Comparison of ENCODE assay signal across 8 mouse cellular contexts in the genomic region with DNA sequence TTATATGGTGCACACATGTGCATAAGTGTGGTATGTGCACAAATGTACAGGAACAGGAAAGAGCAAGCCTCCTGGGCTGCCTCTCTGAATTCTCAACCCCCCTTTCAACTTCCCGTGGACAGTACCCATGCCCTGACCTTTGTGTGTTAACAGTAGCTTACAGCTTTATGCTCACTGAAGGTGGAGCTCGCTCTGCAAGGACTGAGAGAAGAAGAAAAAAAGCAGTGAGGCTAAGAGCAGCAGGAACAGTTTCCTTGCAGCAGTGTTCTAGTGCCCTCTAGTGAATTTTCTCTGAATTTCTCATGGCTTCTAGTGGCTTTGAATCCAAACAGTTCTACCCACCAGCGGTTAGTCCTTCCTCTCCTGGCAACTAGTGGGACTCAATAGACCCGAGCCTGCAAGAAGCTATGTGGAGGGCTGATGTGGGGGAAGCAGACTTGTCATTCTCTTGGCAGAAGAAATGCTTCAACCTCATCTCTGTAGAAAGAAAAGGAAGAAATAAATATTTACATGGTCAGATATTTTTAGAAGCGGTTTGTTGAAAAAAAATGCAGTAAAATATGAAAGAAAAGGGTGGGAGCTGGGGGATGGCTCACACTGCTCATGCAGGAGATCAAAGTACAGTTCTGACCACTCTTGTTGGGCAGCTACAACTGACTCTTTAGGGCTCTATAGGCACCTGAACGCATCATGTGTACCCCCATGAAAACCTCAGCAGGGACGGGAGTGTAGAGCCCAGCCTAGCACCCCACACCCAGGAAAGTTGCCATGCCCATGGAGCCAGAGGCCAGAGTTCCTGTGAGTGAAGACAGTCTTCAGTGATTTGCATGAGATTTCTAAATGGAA. TPM values are rescaled to one million over a fixed set of nuclear protein-coding genes. Genes with fewer than 3 reads are reported as not detected.
DNase-seq lines count a peak whose midpoint lies in the region; ATAC-seq and TF ChIP-seq lines count a peak whose summit lies in the region.

No protein-coding gene starts in this region.

- DNase-seq in liver, adult 2 months (ENCODE audit: extremely low read depth, low read depth, low spot score), result peak; percentile 38
- peak; percentile 25 for DNase-seq in Patski (ENCODE audit: low read depth, low spot score)
- peak; percentile 89 for DNase-seq in embryonic facial prominence, embryonic 14.5 days (ENCODE audit: low spot score)
- DNase-seq in lung, postnatal 4 days, result peak; percentile 56 to 66
- DNase-seq in spleen, postnatal 36 days (ENCODE audit: low spot score in 2 of 2), result no peak

- H3K36me3 ChIP-seq in liver, adult 2 months (ENCODE audit: control insufficient read depth, insufficient read depth, low read length), result no peaks in the 10 kb centered on the region
- H3K36me3 ChIP-seq in liver, embryonic 12.5 days, result no peaks in the 10 kb centered on the region
- no peaks in the 10 kb centered on the region for H3K36me3 ChIP-seq in embryonic facial prominence, embryonic 14.5 days (ENCODE audit: control insufficient read depth, insufficient read depth, low read length)
- no peaks in the 10 kb centered on the region for H3K36me3 ChIP-seq in intestine, postnatal 0 days (ENCODE audit: control insufficient read depth, insufficient read depth)
- H3K36me3 ChIP-seq in stomach, embryonic 16.5 days (ENCODE audit: control insufficient read depth, insufficient read depth, low read length), result no peaks in the 10 kb centered on the region

- H3K4me1 ChIP-seq in liver, adult 2 months (ENCODE audit: control insufficient read depth, insufficient read depth, low read length), result no peaks in the 10 kb centered on the region
- 0 out of 2 replicates have a peak, but pooled peaks cover 3% of the 10 kb centered on the region for H3K4me1 ChIP-seq in liver, embryonic 12.5 days
- H3K4me1 ChIP-seq in embryonic facial prominence, embryonic 14.5 days (ENCODE audit: control insufficient read depth, insufficient read depth, low read length), result no peaks in the 10 kb centered on the region
- H3K4me1 ChIP-seq in intestine, postnatal 0 days (replicated peaks; ENCODE audit: control insufficient read depth, insufficient read depth, low read length), result no peaks in the 10 kb centered on the region
- H3K4me1 ChIP-seq in stomach, embryonic 16.5 days (ENCODE audit: control insufficient read depth, insufficient read depth, low read length), result no peaks in the 10 kb centered on the region

- ATAC-seq in liver, embryonic 12.5 days, result no peak
- ATAC-seq in Patski, result peak; percentile 70
- peak; percentile 55; the same call in 1 of the 2 replicates for ATAC-seq in embryonic facial prominence, embryonic 14.5 days (ENCODE audit: low read depth)
- ATAC-seq in intestine, postnatal 0 days, result no peak; the same call in 1 of the 2 replicates
- ATAC-seq in stomach, embryonic 16.5 days (ENCODE audit: insufficient read depth, low FRiP score), result peak; percentile 53; the same call in 1 of the 2 replicates

- H3K4me3 ChIP-seq in liver, adult 2 months (ENCODE audit: insufficient read depth, low read depth, low read length), result no peak overlapping the region
- H3K4me3 ChIP-seq in liver, embryonic 12.5 days, result no peak overlapping the region
- no peak overlapping the region for H3K4me3 ChIP-seq in embryonic facial prominence, embryonic 14.5 days (ENCODE audit: low read depth, low read length)
- H3K4me3 ChIP-seq in intestine, postnatal 0 days (ENCODE audit: low read depth, low read length), result no peak overlapping the region
- H3K4me3 ChIP-seq in stomach, embryonic 16.5 days (replicated peaks; ENCODE audit: low read length), result no peak overlapping the region

- POLR2A ChIA-PET in Patski (lab: Charles Lee), result no interaction called here

- CTCF ChIA-PET in Patski (lab: Charles Lee), result interaction anchor here (0.7 to 2.7 kb wide), 10 partner anchors 9 to 230 kb away, joined by 3 to 13 read pairs (median 4); partner anchors contain the start of gene Ephb3

- no peak overlapping the region for H3K9ac ChIP-seq in liver, adult 2 months (ENCODE audit: low read depth, low read length)
- H3K9ac ChIP-seq in liver, embryonic 12.5 days, result no peak overlapping the region
- no peak overlapping the region for H3K9ac ChIP-seq in embryonic facial prominence, embryonic 14.5 days (ENCODE audit: low read depth, low read length)
- no peak overlapping the region for H3K9ac ChIP-seq in intestine, postnatal 0 days (ENCODE audit: low read depth, low read length)
- H3K9ac ChIP-seq in stomach, embryonic 16.5 days (ENCODE audit: low read length), result no peak overlapping the region; the same call in 1 of the 2 replicates

- in situ Hi-C loops in Patski (cut with MboI; ENCODE audit: low pct_unique_long_range_greater_than_20kb), result no loop called here

- H3K4me2 ChIP-seq in liver, embryonic 12.5 days, result no peak overlapping the region
- no peak overlapping the region for H3K4me2 ChIP-seq in embryonic facial prominence, embryonic 14.5 days (ENCODE audit: low read depth, low read length)
- H3K4me2 ChIP-seq in intestine, postnatal 0 days (replicated peaks; ENCODE audit: low read depth), result no peak overlapping the region
- no peak overlapping the region for H3K4me2 ChIP-seq in stomach, embryonic 16.5 days (ENCODE audit: low read depth, low read length)

- H3K9me3 ChIP-seq in liver, embryonic 12.5 days (replicated peaks), result no peaks in the 10 kb centered on the region
- H3K9me3 ChIP-seq in embryonic facial prominence, embryonic 14.5 days (ENCODE audit: control insufficient read depth, low read length), result no peaks in the 10 kb centered on the region
- H3K9me3 ChIP-seq in intestine, postnatal 0 days (ENCODE audit: control insufficient read depth), result no peaks in the 10 kb centered on the region
- no peaks in the 10 kb centered on the region for H3K9me3 ChIP-seq in stomach, embryonic 16.5 days (replicated peaks; ENCODE audit: control insufficient read depth, low read length)

- no peaks in the 10 kb centered on the region for H3K79me2 ChIP-seq in liver, adult 2 months (ENCODE audit: control insufficient read depth, insufficient read depth, low read length)

- H3K27ac ChIP-seq in liver, adult 2 months (replicated peaks; ENCODE audit: insufficient read depth, low read depth, low read length), result no peak overlapping the region
- H3K27ac ChIP-seq in liver, embryonic 12.5 days, result no peak overlapping the region
- H3K27ac ChIP-seq in embryonic facial prominence, embryonic 14.5 days (replicated peaks; ENCODE audit: low read depth, low read length), result no peak overlapping the region
- no peak overlapping the region for H3K27ac ChIP-seq in intestine, postnatal 0 days (ENCODE audit: low read depth, low read length)
- no peak overlapping the region for H3K27ac ChIP-seq in stomach, embryonic 16.5 days (ENCODE audit: low read length)

- 34% methylated on average over 7 of the region's 7 CpGs for WGBS in liver, adult 2 months
- WGBS in liver, embryonic 12.5 days (ENCODE audit: insufficient replicate concordance), result 26% methylated on average over 7 of the region's 7 CpGs
- 33% methylated on average over 7 of the region's 7 CpGs for WGBS in embryonic facial prominence, embryonic 14.5 days
- 27% methylated on average over 7 of the region's 7 CpGs for WGBS in intestine, postnatal 0 days
- WGBS in stomach, embryonic 16.5 days, result 26% methylated on average over 7 of the region's 7 CpGs

- H3K27me3 ChIP-seq in liver, adult 2 months (ENCODE audit: control insufficient read depth, insufficient read depth, low read length), result no peaks in the 10 kb centered on the region
- no peaks in the 10 kb centered on the region for H3K27me3 ChIP-seq in liver, embryonic 12.5 days (replicated peaks)
- H3K27me3 ChIP-seq in Patski, result peaks cover 27% of the 10 kb centered on the region
- H3K27me3 ChIP-seq in embryonic facial prominence, embryonic 14.5 days (replicated peaks; ENCODE audit: control insufficient read depth, insufficient read depth, low read length), result no peaks in the 10 kb centered on the region
- H3K27me3 ChIP-seq in intestine, postnatal 0 days (replicated peaks; ENCODE audit: control insufficient read depth, insufficient read depth, low read length), result no peaks in the 10 kb centered on the region
- no peaks in the 10 kb centered on the region for H3K27me3 ChIP-seq in stomach, embryonic 16.5 days (ENCODE audit: control insufficient read depth, insufficient read depth, low read length)

- TF ChIP-seq POLR2A in liver, adult 2 months (IDR thresholded peaks at IDR 0.05; ENCODE audit: extremely low read depth, insufficient read depth, low read length), result no peak

- TF ChIP-seq CTCF in liver, adult 2 months (IDR thresholded peaks at IDR 0.05; ENCODE audit: low read depth, low read length), result peak; percentile 61
- peak; percentile 87 for TF ChIP-seq CTCF in Patski (IDR thresholded peaks at IDR 0.05)
- peak; percentile 96 for TF ChIP-seq CTCF in intestine, postnatal 0 days (IDR thresholded peaks at IDR 0.05; ENCODE audit: low read depth)

RNA-seq across cellular contexts. Expression of gene Ephb3, which starts 11.8 kb away (rescaled TPM):
- 0.40 and 0.83 TPM in 2 replicates for total RNA-seq in liver, adult 2 months (2014; rRNA removed)
- 0.31 and 0.44 TPM in 2 replicates for polyA plus RNA-seq in liver, adult 2 months (2012; rRNA removed)
- 2.5 and 3.0 TPM in 2 replicates for polyA plus RNA-seq in liver, embryonic 12.5 days (2016; fragmentation: Nextera tagmentation; extraction: Ambion mirVana)
- polyA plus RNA-seq in Patski (2021), result 6.3 TPM
- 28.4 and 31.8 TPM in 2 replicates for polyA plus RNA-seq in embryonic facial prominence, embryonic 14.5 days (2014; fragmentation: Nextera tagmentation; extraction: Ambion mirVana)
- polyA plus RNA-seq in intestine, postnatal 0 days (2015; fragmentation: Nextera tagmentation; extraction: Ambion mirVana), result 3.9 and 4.0 TPM in 2 replicates
- polyA plus RNA-seq in stomach, embryonic 16.5 days (2015; fragmentation: Nextera tagmentation; extraction: Ambion mirVana), result 20.6 and 22.1 TPM in 2 replicates

RNA-seq across cellular contexts. Expression of gene Teddm3, which starts 38.9 kb away (rescaled TPM):
- total RNA-seq in liver, adult 2 months (2014; rRNA removed), result not detected in 2 replicates
- not detected in 2 replicates for polyA plus RNA-seq in liver, adult 2 months (2012; rRNA removed)
- polyA plus RNA-seq in liver, embryonic 12.5 days (2016; fragmentation: Nextera tagmentation; extraction: Ambion mirVana), result not detected in 2 replicates
- polyA plus RNA-seq in Patski (2021), result not detected
- 0.67 and 1.6 TPM in 2 replicates for polyA plus RNA-seq in embryonic facial prominence, embryonic 14.5 days (2014; fragmentation: Nextera tagmentation; extraction: Ambion mirVana)
- 0.17 and 1.2 TPM in 2 replicates for polyA plus RNA-seq in intestine, postnatal 0 days (2015; fragmentation: Nextera tagmentation; extraction: Ambion mirVana)
- polyA plus RNA-seq in stomach, embryonic 16.5 days (2015; fragmentation: Nextera tagmentation; extraction: Ambion mirVana), result 14.0 and 32.4 TPM in 2 replicates

Comparison
In these comparisons a context has a peak if more than half of its experiments do, and no peak if none do; other contexts are left out.
1. DNase-seq: peak in liver, adult 2 months (single experiment), Patski (single experiment), embryonic facial prominence, embryonic 14.5 days (single experiment) and lung, postnatal 4 days (2 of 2); none in spleen, postnatal 36 days (0 of 2).
2. ATAC-seq: peak in Patski (single experiment), embryonic facial prominence, embryonic 14.5 days (single experiment) and stomach, embryonic 16.5 days (single experiment); none in liver, embryonic 12.5 days (single experiment) and intestine, postnatal 0 days (single experiment).
3. Peak in every context shown above with its lines, with median percentiles within 50 percentile points of each other: CTCF ChIP-seq.